Mouse (Mus musculus) erythroblast, embryonic 14.5 days (primary cell): ENCODE measurements around the gene Ap3b1.

ENCODE experiments used
- GATA1 ChIP-seq: IDR thresholded peaks from 2 replicates; pipeline ENCODE4 v1.6.1; 2012; ENCODE audit warnings: low read length, inconsistent platforms, mixed read lengths
- TAL1 ChIP-seq: IDR thresholded peaks from 3 replicates; pipeline ENCODE4 v1.6.1; 2012; ENCODE audit warnings: low read length, inconsistent platforms, mixed read lengths

- no peak for TF ChIP-seq GATA1
- no peak for TF ChIP-seq TAL1
Measured at GRCm38 (mm10) chr13:94542061-94542460, 183.3 kb downstream of the Ap3b1 start.
